Mouse (Mus musculus) lung, postnatal 0 days (tissue): ENCODE results near the gene Tsc22d4. TPM values are rescaled to one million over a fixed set of nuclear protein-coding genes. Genes with fewer than 3 reads are reported as not detected.
"Not testable (repeated sequence)": the region's sequence is repeated elsewhere in the genome, so short reads cannot be mapped to it uniquely, and the experiment has no call there.

Source experiments
- ATAC-seq: fragments of 200-750 bp; cut with Nextera tagmentation; 2 replicates; pipeline ENCODE4 v1.8.0; 2017; ENCODE audit warnings: moderate library complexity
- DNase-seq: peaks from one replicate; pipeline ENCODE4 v3.0.0-alpha.2; 2016; ENCODE audit warnings: low spot score
- H3K27ac ChIP-seq: fragments of 300-500 bp; sonication (generic); 2 replicates; pipeline ENCODE4 v1.5.1; 2014; ENCODE audit warnings: antibody characterized with exemption, mild to moderate bottlenecking, low read length, mixed read lengths
- H3K27me3 ChIP-seq: fragments of 300-500 bp; sonication (generic); replicated peaks from 2 replicates; pipeline ENCODE4 v1.6.1; 2014; ENCODE audit warnings: low read length, mixed read lengths; ENCODE audit not compliant: insufficient read depth
- H3K36me3 ChIP-seq: fragments of 300-500 bp; sonication (generic); 2 replicates; pipeline ENCODE4 v1.6.1; 2014; ENCODE audit warnings: low read length, mixed read lengths; ENCODE audit not compliant: insufficient read depth
- H3K4me1 ChIP-seq: fragments of 300-500 bp; sonication (generic); 2 replicates; pipeline ENCODE4 v1.6.1; 2014; ENCODE audit warnings: antibody characterized with exemption, low read depth, low read length, mixed read lengths; ENCODE audit not compliant: insufficient read depth
- H3K4me2 ChIP-seq: fragments of 300-500 bp; sonication (generic); replicated peaks from 2 replicates; pipeline ENCODE4 v1.6.1; 2014; ENCODE audit warnings: low read depth, mild to moderate bottlenecking, low read length, moderate library complexity, mixed read lengths
- H3K4me3 ChIP-seq: fragments of 300-500 bp; sonication (generic); 2 replicates; pipeline ENCODE4 v1.5.1; 2014; ENCODE audit warnings: low read depth, low read length
- H3K9ac ChIP-seq: fragments of 300-500 bp; sonication (generic); replicated peaks from 2 replicates; pipeline ENCODE4 v1.6.1; 2014; ENCODE audit warnings: low read depth, mild to moderate bottlenecking
- H3K9me3 ChIP-seq: fragments of 300-500 bp; sonication (generic); 2 replicates; pipeline ENCODE4 v1.6.1; 2016; ENCODE audit warnings: low read length, mixed read lengths
- CTCF ChIP-seq: IDR thresholded peaks from 2 replicates; pipeline ENCODE4 v1.5.1; 2016; ENCODE audit warnings: antibody characterized with exemption, mild to moderate bottlenecking
- EP300 ChIP-seq: IDR thresholded peaks from 2 replicates; pipeline ENCODE4 v1.6.1; 2016; ENCODE audit warnings: antibody characterized with exemption, mild to moderate bottlenecking, control low read depth
- WGBS: fragments of 180-500 bp; shearing (Covaris S2); extraction: QIAGEN DNeasy Blood & Tissue Kit; methylation state at CpG from one replicate; pipeline ENCODE4 v1.1.7; 2014; 5-methylcytosine and 5-hydroxymethylcytosine counted together
- polyA plus RNA-seq: library from polyadenylated mRNA; unstranded; fragments of >200 nt; fragmentation: Nextera tagmentation; extraction: Ambion mirVana; gene quantifications from 2 replicates; pipeline ENCODE4 v1.2.1, GENCODE M21; 2015

The Tsc22d4 gene
- polyA plus RNA-seq, 1 experiment from 2014 or later, result 119 TPM

DNA sequence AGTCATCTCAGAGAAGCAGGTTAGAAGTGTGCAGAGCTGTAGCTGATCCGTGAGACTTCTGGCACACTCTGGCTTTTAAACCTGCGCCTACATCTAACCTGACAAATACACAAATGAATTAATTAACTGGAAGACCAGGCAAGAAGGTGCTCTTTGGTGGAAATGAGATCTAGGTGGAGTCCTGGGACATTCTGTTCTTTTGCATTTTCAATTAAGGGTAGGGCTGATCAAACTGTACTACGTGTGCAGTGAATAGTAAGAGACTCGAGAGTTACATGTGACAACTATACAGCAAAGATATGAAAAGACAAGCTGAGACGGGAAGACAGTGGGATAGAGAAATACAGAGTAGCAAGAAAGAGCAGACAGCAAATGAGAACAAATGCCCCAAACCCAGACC, 32.1 kb upstream of the Tsc22d4 start:
- no peaks in the 10 kb centered on the region for H3K9me3 ChIP-seq
- no peak overlapping the region for H3K4me3 ChIP-seq
- no peaks in the 10 kb centered on the region for H3K4me1 ChIP-seq
- WGBS, result 73% methylated on average over 5 of the region's 5 CpGs
- H3K9ac ChIP-seq, result no peak overlapping the region
- DNase-seq, result no peak
- H3K36me3 ChIP-seq, result no peaks in the 10 kb centered on the region
- H3K27ac ChIP-seq, result no peak overlapping the region
- H3K4me2 ChIP-seq, result no peak overlapping the region
- H3K27me3 ChIP-seq, result no peaks in the 10 kb centered on the region
- TF ChIP-seq EP300, result no peak
- TF ChIP-seq CTCF, result no peak
- no peak for ATAC-seq

- Histone ChIP-seq H3K4me2 (no peak overlapping the region), H3K27ac (no peak overlapping the region), H3K4me3 (no peak overlapping the region), H3K4me1 (0 out of 2 replicates have a peak, but pooled peaks cover 3% of the 10 kb centered on the region), H3K9ac (no peak overlapping the region), H3K36me3 (no peaks in the 10 kb centered on the region), H3K9me3 (no peaks in the 10 kb centered on the region), H3K27me3 (no peaks in the 10 kb centered on the region)
- ATAC-seq, result no peak
- DNase-seq, result no peak
- TF ChIP-seq CTCF (no peak), EP300 (no peak)
- 61% methylated on average over 8 of the region's 8 CpGs for WGBS
Measured at GRCm38 (mm10) chr5:137715685-137716084, 29.8 kb upstream of the Tsc22d4 start.

- no peak overlapping the region for H3K4me2 ChIP-seq
- 47% methylated on average over 8 of the region's 8 CpGs for whole genome bisulfite sequencing
- H3K27ac ChIP-seq, result no peak overlapping the region
- H3K4me3 ChIP-seq, result no peak overlapping the region
- ATAC-seq, result no peak
- TF ChIP-seq CTCF (no peak), EP300 (no peak)
- H3K36me3 ChIP-seq, result no peaks in the 10 kb centered on the region
- no peak overlapping the region for H3K9ac ChIP-seq
- H3K4me1 ChIP-seq, result 0 out of 2 replicates have a peak, but pooled peaks cover 3% of the 10 kb centered on the region
- no peak for DNase-seq
- H3K9me3 ChIP-seq, result no peaks in the 10 kb centered on the region
- H3K27me3 ChIP-seq, result no peaks in the 10 kb centered on the region
Measured at GRCm38 (mm10) chr5:137718020-137718790, 27.3 kb upstream of the Tsc22d4 start.

- ATAC-seq (no peak), DNase-seq (no peak)
- Histone ChIP-seq H3K4me1 (0 out of 2 replicates have a peak, but pooled peaks cover 3% of the 10 kb centered on the region), H3K27me3 (no peaks in the 10 kb centered on the region), H3K36me3 (no peaks in the 10 kb centered on the region), H3K9me3 (no peaks in the 10 kb centered on the region), H3K4me2 (no peak overlapping the region), H3K27ac (no peak overlapping the region), H3K9ac (no peak overlapping the region), H3K4me3 (no peak overlapping the region)
- no peak for TF ChIP-seq EP300
- TF ChIP-seq CTCF, result no peak
- WGBS, result 53% methylated on average over 6 of the region's 6 CpGs
Measured at GRCm38 (mm10) chr5:137719088-137719487, 26.4 kb upstream of the Tsc22d4 start.

- not testable (repeated sequence) for H3K9me3 ChIP-seq, H3K36me3 ChIP-seq, H3K4me3 ChIP-seq, H3K27me3 ChIP-seq, H3K27ac ChIP-seq, H3K9ac ChIP-seq, H3K4me1 ChIP-seq
- WGBS, result 3% methylated on average over 9 of the region's 16 CpGs
- ATAC-seq, result peak; percentile 48
- H3K4me2 ChIP-seq, result peak overlapping the region; percentile 25; the same call in 1 of the 2 replicates
- peak; percentile 38 for DNase-seq
Measured at GRCm38 (mm10) chr5:137720558-137721164, 24.9 kb upstream of the Tsc22d4 start.

- no peaks in the 10 kb centered on the region for H3K27me3 ChIP-seq
- ATAC-seq (no peak), DNase-seq (no peak)
- H3K4me1 ChIP-seq, result 0 out of 2 replicates have a peak, but pooled peaks cover 3% of the 10 kb centered on the region
- H3K9me3 ChIP-seq, result no peaks in the 10 kb centered on the region
- H3K4me3 ChIP-seq, result no peak overlapping the region
- H3K36me3 ChIP-seq, result no peaks in the 10 kb centered on the region
- H3K27ac ChIP-seq, result no peak overlapping the region
- no peak overlapping the region for H3K4me2 ChIP-seq
- no peak overlapping the region for H3K9ac ChIP-seq
- TF ChIP-seq EP300 (no peak), CTCF (no peak)
- WGBS, result 78% methylated on average over 5 of the region's 5 CpGs
Measured at GRCm38 (mm10) chr5:137723840-137724239, 21.7 kb upstream of the Tsc22d4 start.
